Mouse (Mus musculus): ENCODE measurements around the gene Zfyve1. TPM values are rescaled to one million over a fixed set of nuclear protein-coding genes. Genes with fewer than 3 reads are reported as not detected.
"Not testable (repeated sequence)": the region's sequence is repeated elsewhere in the genome, so short reads cannot be mapped to it uniquely, and the experiment has no call there.

Zfyve1 gene
- 100 to 1,000 TPM in 22 of 26 experiments, 10 to 100 TPM in 4; 72.4 to 230 (median 126) TPM for total RNA-seq (2018; cell fraction: chromatin; rRNA removed)
- 10 to 100 TPM; 13.9 to 39.7 (median 22.2) TPM for total RNA-seq (2018; cell fraction: cytosol; rRNA removed)
- 100 to 1,000 TPM in 7 of 26 experiments, 10 to 100 TPM in 19; 42.5 to 126 (median 69.5) TPM for total RNA-seq (2018; cell fraction: nucleus; rRNA removed)
- 12.2 to 25.3 TPM (median 16.1 TPM) in 3 replicates for polyA plus RNA-seq (2018)

GRCm38 (mm10) chr12:83597025-83597501 is at the start of gene Zfyve1:
Zfyve1 (minus strand) TSS chr12:83597222.
- H3K79me2 ChIP-seq (ENCODE audit: inconsistent target) = peaks cover 47% of the 10 kb centered on the region
- WGBS (ENCODE audit: missing documents) = under 1% methylated on average over 28 of the region's 28 CpGs

GRCm38 (mm10) chr12:83643116-83643515 is 46.1 kb upstream of the Zfyve1 start:
- peaks cover 99% of the 10 kb centered on the region for H3K79me2 ChIP-seq (ENCODE audit: inconsistent target)
- H3K36me3 ChIP-seq (ENCODE audit: inconsistent target) = peaks cover 55% of the 10 kb centered on the region
- H3K4me3 ChIP-seq (ENCODE audit: inconsistent target) = no peak overlapping the region
- no peak overlapping the region for H3K27ac ChIP-seq
- WGBS (ENCODE audit: missing documents) = 100% methylated on average over 1 of the region's 1 CpGs

More at GRCm38 (mm10) chr12:83597025-83597501, at the start of gene Zfyve1:
- H3K4me3 ChIP-seq (ENCODE audit: inconsistent target) = peak within 1 kb of the TSS; percentile 76
- H3K27ac ChIP-seq = peak within 1 kb of the TSS; percentile 51
- no peaks in the 10 kb centered on the region; the same call in 1 of the 2 replicates for H3K36me3 ChIP-seq (ENCODE audit: inconsistent target)

- no peak overlapping the region for H3K27ac ChIP-seq
- WGBS (ENCODE audit: missing documents) = 100% methylated on average over 1 of the region's 2 CpGs
- peaks cover 100% of the 10 kb centered on the region for H3K79me2 ChIP-seq (ENCODE audit: inconsistent target)
- no peak overlapping the region for H3K4me3 ChIP-seq (ENCODE audit: inconsistent target)
- H3K36me3 ChIP-seq (ENCODE audit: inconsistent target) = peaks cover 59% of the 10 kb centered on the region
Observed at GRCm38 (mm10) chr12:83641233-83641632, 44.2 kb upstream of the Zfyve1 start.

- H3K79me2 ChIP-seq (ENCODE audit: inconsistent target) = peaks cover 64% of the 10 kb centered on the region
- H3K4me3 ChIP-seq (ENCODE audit: inconsistent target) = peak overlapping the region; percentile 64; the same call in 1 of the 2 replicates
- 36% methylated on average over 2 of the region's 2 CpGs for WGBS (ENCODE audit: missing documents)
- peaks cover 10% of the 10 kb centered on the region; the same call in 1 of the 2 replicates for H3K36me3 ChIP-seq (ENCODE audit: inconsistent target)
- H3K27ac ChIP-seq = no peak overlapping the region
Observed at GRCm38 (mm10) chr12:83633807-83634206, 36.8 kb upstream of the Zfyve1 start.

GRCm38 (mm10) chr12:83632680-83633025 is 35.6 kb upstream of the Zfyve1 start:
- peak overlapping the region; percentile 78 for H3K27ac ChIP-seq
- peaks cover 5% of the 10 kb centered on the region; the same call in 1 of the 2 replicates for H3K36me3 ChIP-seq (ENCODE audit: inconsistent target)
- peaks cover 53% of the 10 kb centered on the region for H3K79me2 ChIP-seq (ENCODE audit: inconsistent target)
- H3K4me3 ChIP-seq (ENCODE audit: inconsistent target) = peak overlapping the region; percentile 64
- 2% methylated on average over 19 of the region's 20 CpGs for WGBS (ENCODE audit: missing documents)

GRCm38 (mm10) chr12:83631743-83632679 is 35.0 kb upstream of the Zfyve1 start:
- 2% methylated on average over 52 of the region's 68 CpGs for WGBS (ENCODE audit: missing documents)
- Histone ChIP-seq H3K79me2 (ENCODE audit: inconsistent target) (peaks cover 46% of the 10 kb centered on the region), H3K27ac (peak overlapping the region; percentile 78), H3K4me3 (ENCODE audit: inconsistent target) (peak overlapping the region; percentile 64), H3K36me3 (ENCODE audit: inconsistent target) (no peaks in the 10 kb centered on the region)

GRCm38 (mm10) chr12:83630936-83631335 is 33.9 kb upstream of the Zfyve1 start, which contains the start of gene Rbm25:
Rbm25 (plus strand) TSS chr12:83631236.
- Histone ChIP-seq H3K27ac (peak within 1 kb of the TSS; percentile 78), H3K4me3 (ENCODE audit: inconsistent target) (peak within 1 kb of the TSS; percentile 64), H3K79me2 (ENCODE audit: inconsistent target) (peaks cover 36% of the 10 kb centered on the region)
- no CpG with 5 or more reads among the region's 5 CpGs for WGBS (ENCODE audit: missing documents)
- H3K36me3 ChIP-seq (ENCODE audit: inconsistent target) = not testable (repeated sequence)

GRCm38 (mm10) chr12:83624321-83624720 is 27.3 kb upstream of the Zfyve1 start:
- 91% methylated on average over 1 of the region's 1 CpGs for WGBS (ENCODE audit: missing documents)
- Histone ChIP-seq H3K4me3 (ENCODE audit: inconsistent target) (no peak overlapping the region), H3K79me2 (ENCODE audit: inconsistent target) (no peaks in the 10 kb centered on the region), H3K27ac (no peak overlapping the region), H3K36me3 (ENCODE audit: inconsistent target) (no peaks in the 10 kb centered on the region)

- H3K36me3 ChIP-seq (ENCODE audit: inconsistent target) = no peaks in the 10 kb centered on the region
- WGBS (ENCODE audit: missing documents) = 73% methylated on average over 5 of the region's 6 CpGs
- H3K79me2 ChIP-seq (ENCODE audit: inconsistent target) = no peaks in the 10 kb centered on the region
- no peak overlapping the region for H3K27ac ChIP-seq
- H3K4me3 ChIP-seq (ENCODE audit: inconsistent target) = no peak overlapping the region
Observed at GRCm38 (mm10) chr12:83622031-83622755, 25.2 kb upstream of the Zfyve1 start.

- not testable (repeated sequence) for H3K79me2 ChIP-seq (ENCODE audit: inconsistent target); H3K27ac ChIP-seq; H3K36me3 ChIP-seq (ENCODE audit: inconsistent target); H3K4me3 ChIP-seq (ENCODE audit: inconsistent target)
- WGBS (ENCODE audit: missing documents) = 80% methylated on average over 13 of the region's 23 CpGs
Observed at GRCm38 (mm10) chr12:83620694-83621093, 23.7 kb upstream of the Zfyve1 start.

GRCm38 (mm10) chr12:83618981-83619380 is 22.0 kb upstream of the Zfyve1 start:
- no peaks in the 10 kb centered on the region for H3K79me2 ChIP-seq (ENCODE audit: inconsistent target)
- WGBS (ENCODE audit: missing documents) = 91% methylated on average over 2 of the region's 2 CpGs
- no peak overlapping the region for H3K4me3 ChIP-seq (ENCODE audit: inconsistent target)
- no peak overlapping the region for H3K27ac ChIP-seq
- no peaks in the 10 kb centered on the region for H3K36me3 ChIP-seq (ENCODE audit: inconsistent target)

- H3K27ac ChIP-seq = no peak overlapping the region
- H3K36me3 ChIP-seq (ENCODE audit: inconsistent target) = no peaks in the 10 kb centered on the region
- WGBS (ENCODE audit: missing documents) = 63% methylated on average over 5 of the region's 5 CpGs
- no peak overlapping the region for H3K4me3 ChIP-seq (ENCODE audit: inconsistent target)
- no peaks in the 10 kb centered on the region for H3K79me2 ChIP-seq (ENCODE audit: inconsistent target)
Observed at GRCm38 (mm10) chr12:83617261-83617660, 20.2 kb upstream of the Zfyve1 start.

GRCm38 (mm10) chr12:83606411-83606810 is 9.4 kb upstream of the Zfyve1 start:
- H3K36me3 ChIP-seq (ENCODE audit: inconsistent target); H3K27ac ChIP-seq; H3K79me2 ChIP-seq (ENCODE audit: inconsistent target); H3K4me3 ChIP-seq (ENCODE audit: inconsistent target): not testable (repeated sequence)
- 94% methylated on average over 2 of the region's 2 CpGs for WGBS (ENCODE audit: missing documents)

GRCm38 (mm10) chr12:83602285-83602684 is 5.3 kb upstream of the Zfyve1 start:
- H3K36me3 ChIP-seq (ENCODE audit: inconsistent target) = no peaks in the 10 kb centered on the region
- H3K4me3 ChIP-seq (ENCODE audit: inconsistent target) = no peak overlapping the region
- WGBS (ENCODE audit: missing documents) = 96% methylated on average over 5 of the region's 5 CpGs
- no peaks in the 10 kb centered on the region for H3K79me2 ChIP-seq (ENCODE audit: inconsistent target)
- H3K27ac ChIP-seq = no peak overlapping the region

All from macrophage (primary cell).